Comparison of ENCODE assay signal across 29 mouse cellular contexts in genomic region chr5:150561376-150561775, GRCm38 (mm10). TPM values are rescaled to one million over a fixed set of nuclear protein-coding genes. Genes with fewer than 3 reads are reported as not detected.
DNase-seq lines count a peak whose midpoint lies in the region; ATAC-seq and TF ChIP-seq lines count a peak whose summit lies in the region.
"Had no signal": no experiment of that assay in that cellular context is flagged by ENCODE, and none has a peak within 500 bp of the region (broad histone marks: within the 10 kb centered on the region; RNA-seq: fewer than 3 reads in every experiment).

No protein-coding gene starts in this region.

- H3K36me3 ChIP-seq in liver, embryonic 13.5 days = peaks cover 92% of the 10 kb centered on the region
- peaks cover 95% of the 10 kb centered on the region for H3K36me3 ChIP-seq in liver, embryonic 12.5 days
- peaks cover 30% of the 10 kb centered on the region for H3K36me3 ChIP-seq in intestine, postnatal 0 days (ENCODE audit: control insufficient read depth, insufficient read depth)
- H3K36me3 ChIP-seq in stomach, embryonic 15.5 days = peaks cover 6% of the 10 kb centered on the region

- no peak overlapping the region for H3K4me3 ChIP-seq in liver, embryonic 13.5 days (replicated peaks)
- H3K4me3 ChIP-seq in liver, embryonic 12.5 days = no peak overlapping the region
- H3K4me3 ChIP-seq in intestine, postnatal 0 days (ENCODE audit: low read depth, low read length) = no peak overlapping the region
- no peak overlapping the region for H3K4me3 ChIP-seq in stomach, embryonic 15.5 days (replicated peaks)
- H3K4me3 ChIP-seq: embryonic facial prominence, embryonic 10.5 days; embryonic facial prominence, embryonic 12.5 days; forebrain, embryonic 13.5 days; forebrain, embryonic 15.5 days had no signal

- H3K4me2 ChIP-seq in liver, embryonic 13.5 days = no peak overlapping the region
- H3K4me2 ChIP-seq in liver, embryonic 12.5 days = no peak overlapping the region
- peak overlapping the region; percentile 37; the same call in 1 of the 2 replicates for H3K4me2 ChIP-seq in intestine, postnatal 0 days (replicated peaks; ENCODE audit: low read depth)
- H3K4me2 ChIP-seq in stomach, embryonic 15.5 days = no peak overlapping the region
- H3K4me2 ChIP-seq: embryonic facial prominence, embryonic 12.5 days; forebrain, embryonic 13.5 days; forebrain, embryonic 15.5 days had no signal

- no peak for ATAC-seq in liver, embryonic 13.5 days (ENCODE audit: low read depth)
- no peak for ATAC-seq in liver, embryonic 12.5 days
- ATAC-seq in intestine, postnatal 0 days = peak; percentile 88
- 0 out of 2 replicates have a peak, but pooled peaks have one; percentile 22 for ATAC-seq in stomach, embryonic 15.5 days (ENCODE audit: insufficient read depth, low FRiP score, low read depth)
- ATAC-seq: CD4-positive, CD25-positive, alpha-beta regulatory T cell, adult 4 months; forebrain, embryonic 13.5 days; forebrain, embryonic 15.5 days had no signal

- H3K9me3 ChIP-seq in liver, embryonic 13.5 days (replicated peaks) = no peaks in the 10 kb centered on the region
- H3K9me3 ChIP-seq in liver, embryonic 12.5 days (replicated peaks) = no peaks in the 10 kb centered on the region
- H3K9me3 ChIP-seq in intestine, postnatal 0 days (ENCODE audit: control insufficient read depth) = no peaks in the 10 kb centered on the region
- no peaks in the 10 kb centered on the region for H3K9me3 ChIP-seq in stomach, embryonic 15.5 days
- H3K9me3 ChIP-seq: embryonic facial prominence, embryonic 10.5 days; embryonic facial prominence, embryonic 12.5 days; forebrain, embryonic 13.5 days; forebrain, embryonic 15.5 days; G1E had no signal

- H3K27me3 ChIP-seq in liver, embryonic 13.5 days = no peaks in the 10 kb centered on the region
- H3K27me3 ChIP-seq in liver, embryonic 12.5 days (replicated peaks) = no peaks in the 10 kb centered on the region
- H3K27me3 ChIP-seq in intestine, postnatal 0 days (replicated peaks; ENCODE audit: control insufficient read depth, insufficient read depth, low read length) = no peaks in the 10 kb centered on the region
- no peaks in the 10 kb centered on the region for H3K27me3 ChIP-seq in stomach, embryonic 15.5 days (replicated peaks)
- H3K27me3 ChIP-seq: CH12.LX; embryonic facial prominence, embryonic 12.5 days; forebrain, embryonic 13.5 days; forebrain, embryonic 15.5 days had no signal

- H3K4me1 ChIP-seq in liver, embryonic 13.5 days (replicated peaks) = peaks cover 6% of the 10 kb centered on the region
- H3K4me1 ChIP-seq in liver, embryonic 12.5 days = peaks cover 3% of the 10 kb centered on the region; the same call in 1 of the 2 replicates
- no peaks in the 10 kb centered on the region for H3K4me1 ChIP-seq in intestine, postnatal 0 days (replicated peaks; ENCODE audit: control insufficient read depth, insufficient read depth, low read length)
- H3K4me1 ChIP-seq in stomach, embryonic 15.5 days = no peaks in the 10 kb centered on the region
- H3K4me1 ChIP-seq: embryonic facial prominence, embryonic 10.5 days; embryonic facial prominence, embryonic 12.5 days; forebrain, embryonic 13.5 days; forebrain, embryonic 15.5 days had no signal

- no peak for TF ChIP-seq CTCF in intestine, postnatal 0 days (IDR thresholded peaks at IDR 0.05; ENCODE audit: low read depth)

- peak overlapping the region; percentile 15; the same call in 1 of the 2 replicates for H3K27ac ChIP-seq in liver, embryonic 13.5 days
- H3K27ac ChIP-seq in liver, embryonic 12.5 days = no peak overlapping the region
- H3K27ac ChIP-seq in intestine, postnatal 0 days (ENCODE audit: low read depth, low read length) = peak overlapping the region; percentile 74
- H3K27ac ChIP-seq in stomach, embryonic 15.5 days = no peak overlapping the region
- H3K27ac ChIP-seq: embryonic facial prominence, embryonic 10.5 days; embryonic facial prominence, embryonic 12.5 days; forebrain, embryonic 13.5 days; forebrain, embryonic 15.5 days had no signal

- intact Hi-C loops in left cerebral cortex, postnatal 4 days (cut with DNase I) = no loop called here
- intact Hi-C loops in heart, postnatal 10 days (cut with DNase I) = no loop called here

- H3K9ac ChIP-seq in liver, embryonic 13.5 days = no peak overlapping the region
- no peak overlapping the region for H3K9ac ChIP-seq in liver, embryonic 12.5 days
- H3K9ac ChIP-seq in intestine, postnatal 0 days (ENCODE audit: low read depth, low read length) = no peak overlapping the region
- H3K9ac ChIP-seq in stomach, embryonic 15.5 days = no peak overlapping the region
- H3K9ac ChIP-seq: embryonic facial prominence, embryonic 12.5 days; forebrain, embryonic 13.5 days; forebrain, embryonic 15.5 days had no signal

- no peak for DNase-seq in liver, embryonic 13.5 days
- no peak for DNase-seq in left cerebral cortex, postnatal 4 days
- DNase-seq in heart, postnatal 10 days = no peak
- DNase-seq in embryo, embryonic 10.5 days (ENCODE audit: low spot score) = no peak
- DNase-seq: adrenal gland, adult 2 months; adrenal gland, postnatal 10 days; adrenal gland, postnatal 25 days; B cell, adult 2 months; cerebellum, adult 11 months; cerebellum, adult 18-20 months; cerebellum, adult 8-10 months; cerebellum, adult 9-11 months; cerebellum, postnatal 14 days; cerebellum, postnatal 36 days had no signal

RNA-seq across cellular contexts. Expression of gene N4bp2l1, which starts 35.6 kb away (rescaled TPM):
- 7.4 and 8.5 TPM in 2 replicates for polyA plus RNA-seq in liver, embryonic 13.5 days (2015; fragmentation: Nextera tagmentation; extraction: Ambion mirVana)
- polyA plus RNA-seq in liver, embryonic 12.5 days (2016; fragmentation: Nextera tagmentation; extraction: Ambion mirVana) = 9.3 and 9.4 TPM in 2 replicates
- 21.1 and 21.3 TPM in 2 replicates for polyA plus RNA-seq in intestine, postnatal 0 days (2015; fragmentation: Nextera tagmentation; extraction: Ambion mirVana)
- polyA plus RNA-seq in stomach, embryonic 15.5 days (2015; fragmentation: Nextera tagmentation; extraction: Ambion mirVana) = 7.1 and 7.8 TPM in 2 replicates
- 10 to 100 TPM; 18.9 to 20.8 TPM for total RNA-seq in left cerebral cortex, postnatal 4 days (2021)
- 1 to 10 TPM; 4.0 to 4.1 TPM for total RNA-seq in heart, postnatal 10 days (2021)

RNA-seq across cellular contexts. Expression of gene Brca2, which starts 38.9 kb away (rescaled TPM):
- polyA plus RNA-seq in liver, embryonic 13.5 days (2015; fragmentation: Nextera tagmentation; extraction: Ambion mirVana) = 21.3 and 23.2 TPM in 2 replicates
- polyA plus RNA-seq in liver, embryonic 12.5 days (2016; fragmentation: Nextera tagmentation; extraction: Ambion mirVana) = 26.0 and 26.8 TPM in 2 replicates
- 6.6 and 6.7 TPM in 2 replicates for polyA plus RNA-seq in intestine, postnatal 0 days (2015; fragmentation: Nextera tagmentation; extraction: Ambion mirVana)
- 20.1 and 22.1 TPM in 2 replicates for polyA plus RNA-seq in stomach, embryonic 15.5 days (2015; fragmentation: Nextera tagmentation; extraction: Ambion mirVana)
- 10 to 100 TPM; 16.0 to 18.1 TPM for total RNA-seq in left cerebral cortex, postnatal 4 days (2021)
- total RNA-seq in heart, postnatal 10 days (2021) = 10 to 100 TPM in 1 of 2 experiments, 1 to 10 TPM in 1; 9.4 to 12.0 TPM

RNA-seq across cellular contexts. Expression of gene Zar1l, which starts 43.4 kb away (rescaled TPM):
- not detected in 2 replicates for polyA plus RNA-seq in liver, embryonic 13.5 days (2015; fragmentation: Nextera tagmentation; extraction: Ambion mirVana)
- not detected in 2 replicates for polyA plus RNA-seq in liver, embryonic 12.5 days (2016; fragmentation: Nextera tagmentation; extraction: Ambion mirVana)
- not detected in 2 replicates for polyA plus RNA-seq in intestine, postnatal 0 days (2015; fragmentation: Nextera tagmentation; extraction: Ambion mirVana)
- not detected in 2 replicates for polyA plus RNA-seq in stomach, embryonic 15.5 days (2015; fragmentation: Nextera tagmentation; extraction: Ambion mirVana)
- not detected for total RNA-seq in left cerebral cortex, postnatal 4 days (2021)
- not detected for total RNA-seq in heart, postnatal 10 days (2021)
- total RNA-seq: adrenal gland, adult 2 months; adrenal gland, postnatal 10 days; adrenal gland, postnatal 25 days; adrenal gland, postnatal 4 days; CH12.LX; common myeloid progenitor, adult 5-6 weeks; G1E had no signal
- polyA plus RNA-seq: adrenal gland, adult 2 months; brain, embryonic 14.5 days; CD4-positive, CD25-positive, alpha-beta regulatory T cell, adult 4 months; embryonic facial prominence, embryonic 10.5 days; embryonic facial prominence, embryonic 12.5 days; embryonic facial prominence, embryonic 14.5 days; forebrain, embryonic 11.5 days; forebrain, embryonic 13.5 days; forebrain, embryonic 15.5 days; G1E had no signal

Comparison
In these comparisons a context has a peak if more than half of its experiments do, and no peak if none do; other contexts are left out.
1. H3K27ac ChIP-seq: peak in liver, embryonic 13.5 days (single experiment) and intestine, postnatal 0 days (single experiment); none in liver, embryonic 12.5 days (single experiment) and stomach, embryonic 15.5 days (single experiment).
2. ATAC-seq: peak in intestine, postnatal 0 days (single experiment) and stomach, embryonic 15.5 days (single experiment); none in liver, embryonic 13.5 days (single experiment) and liver, embryonic 12.5 days (single experiment).